Mouse (Mus musculus): ENCODE measurements at regions not wholly inside any gene's neighbourhood (a gene's known extent, or its start where the extent isn't known, plus 50 kb on each side); places are given as distances from the start of the nearest gene placed in this dataset.

- TF ChIP-seq CTCF (IDR thresholded peaks at IDR 0.05; ENCODE audit: low read depth) (no peak), EP300 (optimal IDR thresholded peaks at IDR 0.05) (no peak)
These were observed 198.7 kb downstream of the Pdcd6ip start for GRCm38 (mm10) chr9:113509368-113509767.

Data from stomach, postnatal 0 days (tissue).